Mouse (Mus musculus) gastrocnemius, postnatal 14 days (tissue): ENCODE measurements around the gene Eml2. TPM values are rescaled to one million over a fixed set of nuclear protein-coding genes. Genes with fewer than 3 reads are reported as not detected.

Experiments used
- DNase-seq: peaks from one replicate; pipeline ENCODE4 v3.0.0; 2021; ENCODE audit warnings: mixed read lengths
- intact Hi-C: fragments of 180-260 bp; cut with DNase I; formaldehyde crosslinking; loops from one replicate; pipeline ENCODE4 v1.15.1; 2025; ENCODE audit warnings: low total_unique reads
- total RNA-seq, 2 experiments: library from RNA; stranded (reverse); gene quantifications; 2 replicates each; pipeline ENCODE4 v1.2.3; 2021

The Eml2 gene
- total RNA-seq, 2 experiments from 2014 or later = 12.1 to 14.2 TPM

- intact Hi-C loops = no loop called here
- DNase-seq = no peak
Observed at GRCm38 (mm10) chr7:19222875-19223274, 46.7 kb downstream of the Eml2 start.

- no peak for DNase-seq
- intact Hi-C loops = no loop called here
Observed at GRCm38 (mm10) chr7:19224933-19225332, 48.7 kb downstream of the Eml2 start.

GRCm38 (mm10) chr7:19226817-19227797 lies 50.9 kb downstream of the Eml2 start:
- intact Hi-C loops = no loop called here
- DNase-seq = peak; percentile 32

GRCm38 (mm10) chr7:19227883-19228792 lies 51.9 kb downstream of the Eml2 start, which contains the start of gene Opa3:
TSS of gene Opa3 (plus strand) at chr7:19228334.
- intact Hi-C loops = no loop called here
- peak; percentile 99 for DNase-seq

GRCm38 (mm10) chr7:19228793-19229148 lies 52.5 kb downstream of the Eml2 start:
- no peak for DNase-seq
- intact Hi-C loops = no loop called here

- intact Hi-C loops = no loop called here
- no peak for DNase-seq
Observed at GRCm38 (mm10) chr7:19229404-19229803, 53.2 kb downstream of the Eml2 start.

GRCm38 (mm10) chr7:19230041-19230580 lies 53.9 kb downstream of the Eml2 start:
- intact Hi-C loops = loop anchor here (10.0 kb wide), 1 partner anchor 115 kb away; the partner anchor contains the start of gene Ercc1
- DNase-seq = no peak

GRCm38 (mm10) chr7:19230899-19231298 lies 54.7 kb downstream of the Eml2 start:
- intact Hi-C loops = loop anchor here (10.0 kb wide), 1 partner anchor 114 kb away; the partner anchor contains the start of gene Ercc1
- no peak for DNase-seq

GRCm38 (mm10) chr7:19231849-19232248 lies 55.6 kb downstream of the Eml2 start:
- no peak for DNase-seq
- intact Hi-C loops = loop anchor here (10.0 kb wide), 1 partner anchor 113 kb away; the partner anchor contains the start of gene Ercc1

GRCm38 (mm10) chr7:19234652-19235051 lies 58.4 kb downstream of the Eml2 start:
- no peak for DNase-seq
- intact Hi-C loops = loop anchor here (10.0 kb wide), 1 partner anchor 110 kb away; the partner anchor contains the start of gene Ercc1

- DNase-seq = no peak
- intact Hi-C loops = loop anchor here (10.0 kb wide), 1 partner anchor 110 kb away; the partner anchor contains the start of gene Ercc1
Observed at GRCm38 (mm10) chr7:19235092-19235671, 59.0 kb downstream of the Eml2 start.

GRCm38 (mm10) chr7:19236411-19236810 lies 60.2 kb downstream of the Eml2 start:
- DNase-seq = no peak
- intact Hi-C loops = loop anchor here (10.0 kb wide), 1 partner anchor 108 kb away; the partner anchor contains the start of gene Ercc1

GRCm38 (mm10) chr7:19238344-19238743 lies 62.1 kb downstream of the Eml2 start:
- intact Hi-C loops = loop anchor here (10.0 kb wide), 1 partner anchor 106 kb away; the partner anchor contains the start of gene Ercc1
- no peak for DNase-seq

GRCm38 (mm10) chr7:19239423-19239822 lies 63.2 kb downstream of the Eml2 start:
- DNase-seq = peak; percentile 89
- intact Hi-C loops = loop anchor here (10.0 kb wide), 1 partner anchor 105 kb away; the partner anchor contains the start of gene Ercc1

GRCm38 (mm10) chr7:19239986-19240385 lies 63.8 kb downstream of the Eml2 start:
- DNase-seq = no peak
- intact Hi-C loops = loop anchor here (2.0 to 10.0 kb wide), 2 partner anchors 39 to 105 kb away; partner anchors contain the start of gene Ercc1

GRCm38 (mm10) chr7:19240905-19241463 lies 64.8 kb downstream of the Eml2 start:
- DNase-seq = no peak
- intact Hi-C loops = loop anchor here (2.0 kb wide), 1 partner anchor 38 kb away; no protein-coding TSS in a partner anchor

GRCm38 (mm10) chr7:19242005-19242404 lies 65.8 kb downstream of the Eml2 start:
- intact Hi-C loops = no loop called here
- no peak for DNase-seq

- intact Hi-C loops = no loop called here
- DNase-seq = no peak
Observed at GRCm38 (mm10) chr7:19243858-19244257, 67.6 kb downstream of the Eml2 start.
